Mouse (Mus musculus): ENCODE data around the gene Ikzf1. TPM values are rescaled to one million over a fixed set of nuclear protein-coding genes. Genes with fewer than 3 reads are reported as not detected.
A peak's percentile ranks its signal among the peaks of the same experiment; 100 is the strongest.

The Ikzf1 gene
- total RNA-seq, 2 experiments from 2014 or later = 2.3 to 2.5 TPM

DNA sequence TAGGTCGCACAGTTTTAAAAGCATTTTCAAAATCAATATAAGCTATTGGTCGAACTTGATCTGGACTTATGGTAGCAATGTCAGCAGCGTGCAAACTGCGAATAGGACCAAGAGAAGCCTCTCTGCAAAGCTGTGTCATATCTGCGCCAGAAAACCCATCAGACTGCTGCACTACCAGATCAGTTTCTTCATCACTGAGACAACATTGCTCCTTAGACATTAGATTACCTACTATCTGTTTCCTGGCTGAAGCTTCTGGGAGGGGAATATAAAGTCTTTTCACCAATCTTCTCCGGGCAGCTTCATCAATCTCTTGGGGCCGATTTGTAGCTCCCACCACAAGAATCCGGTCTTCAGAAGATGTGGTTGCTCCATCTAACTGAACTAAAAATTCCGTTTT lies 116.3 kb downstream of the Ikzf1 start:
- intact Hi-C loops (cut with DNase I) = no loop called here
- DNase-seq = no peak

DNA sequence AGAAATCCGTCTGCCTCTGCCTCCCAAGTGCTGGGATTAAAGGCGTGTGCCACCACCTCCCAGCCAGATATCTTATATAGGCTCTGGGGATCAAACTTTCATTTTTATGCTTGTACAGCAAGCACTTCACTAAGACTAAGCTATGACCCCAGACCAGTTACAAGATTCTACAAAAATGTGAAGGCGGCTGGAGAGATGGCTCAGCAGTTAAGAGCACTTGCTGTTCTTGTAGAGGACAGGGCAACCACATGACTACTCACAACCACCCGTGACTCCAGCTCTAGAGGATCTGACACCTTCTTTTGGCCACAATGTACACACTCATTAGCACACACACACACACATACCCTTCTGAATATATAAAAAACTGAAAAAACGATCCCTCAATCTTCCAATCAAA lies 119.6 kb downstream of the Ikzf1 start:
- intact Hi-C loops (cut with DNase I) = no loop called here
- DNase-seq = no peak

DNA sequence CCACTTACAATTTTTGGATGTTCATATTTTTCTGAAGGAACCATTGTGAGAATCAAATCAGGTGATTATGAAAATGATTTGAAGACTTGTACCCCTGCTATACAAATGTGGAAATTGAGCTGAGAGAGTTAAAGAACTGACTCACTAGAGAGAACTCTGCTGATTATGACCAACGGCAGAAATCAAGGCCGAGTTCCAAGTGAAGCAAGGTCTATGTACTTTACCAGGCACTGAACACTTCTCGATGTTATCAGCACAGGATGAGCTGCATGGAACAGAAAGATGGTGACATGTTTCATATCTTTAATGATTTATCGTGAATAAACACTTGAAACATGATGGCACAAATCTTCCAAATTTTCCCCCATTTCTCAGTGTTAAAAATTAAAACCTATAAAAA lies 121.1 kb downstream of the Ikzf1 start:
- DNase-seq = no peak
- intact Hi-C loops (cut with DNase I) = no loop called here

DNA sequence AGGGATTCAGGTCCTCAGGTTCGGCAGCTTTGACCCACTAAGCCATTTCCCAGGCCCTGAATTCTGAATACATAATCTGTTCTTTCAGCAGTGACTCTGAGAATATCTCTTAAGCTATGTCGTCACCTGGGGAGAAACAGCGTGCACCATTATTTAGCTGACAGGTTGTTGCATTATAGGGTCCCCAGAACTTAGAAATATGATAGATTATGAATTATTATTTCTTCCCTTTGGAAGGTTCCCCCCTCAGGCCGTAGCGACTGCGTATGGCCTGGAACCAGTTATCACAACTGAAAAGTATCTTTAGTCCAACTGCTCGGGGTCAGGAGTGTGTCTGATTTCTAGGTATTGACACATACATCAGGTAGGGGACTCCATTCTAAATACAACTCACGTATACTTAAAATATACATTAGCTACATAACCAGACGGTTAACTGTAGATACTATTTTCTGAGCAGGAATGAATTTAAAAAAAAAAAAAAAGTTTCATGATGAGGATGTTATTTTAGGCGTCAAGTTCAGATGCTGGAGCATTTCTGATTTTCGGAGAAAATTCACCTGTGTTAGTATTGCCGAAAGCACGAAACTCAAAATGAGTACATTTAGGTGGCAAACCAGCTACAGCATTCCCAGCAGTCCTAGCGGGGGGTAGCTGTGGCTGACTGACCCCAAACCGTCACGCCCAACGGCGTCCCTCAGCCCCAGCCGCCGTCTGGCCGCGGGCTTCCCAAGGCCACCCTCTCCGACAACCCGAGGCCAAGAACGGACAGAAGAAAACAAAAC lies 123.4 kb downstream of the Ikzf1 start:
- intact Hi-C loops (cut with DNase I) = no loop called here
- DNase-seq = no peak

DNA sequence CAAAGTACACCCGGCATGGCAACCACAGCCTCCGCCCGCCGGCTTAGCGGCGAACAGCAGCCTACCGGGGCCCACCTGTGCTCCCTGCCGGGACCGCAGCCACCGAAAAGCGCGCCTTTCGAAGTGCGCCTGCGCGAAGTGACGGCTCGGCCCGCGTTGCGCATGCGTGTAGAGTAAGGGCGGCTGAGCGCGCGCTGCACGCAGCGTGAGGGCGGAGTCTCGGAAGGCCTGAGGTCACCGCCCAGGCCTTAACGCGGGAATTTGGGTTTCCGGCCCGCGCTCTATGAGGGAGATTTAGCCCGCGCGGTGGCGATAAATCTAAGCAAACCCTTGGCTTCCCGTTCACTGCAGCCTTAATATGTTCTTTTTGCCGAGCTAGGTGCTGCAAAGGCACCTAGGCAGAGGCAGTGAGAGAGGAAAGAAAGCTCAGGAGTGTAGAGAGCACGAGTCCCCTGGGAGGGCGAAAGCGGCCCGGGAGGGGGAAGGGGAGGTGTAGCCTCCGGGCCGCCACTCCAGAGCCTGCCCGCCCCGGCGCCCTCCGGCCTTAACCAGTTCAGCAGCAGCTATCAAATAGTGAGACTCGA lies 124.1 kb downstream of the Ikzf1 start, which contains the start of gene Fignl1:
Gene Fignl1 (minus strand): TSS at position 143 of the 584 bp plus-strand sequence.
- intact Hi-C loops (cut with DNase I) = no loop called here
- DNase-seq = peak; percentile 97

DNA sequence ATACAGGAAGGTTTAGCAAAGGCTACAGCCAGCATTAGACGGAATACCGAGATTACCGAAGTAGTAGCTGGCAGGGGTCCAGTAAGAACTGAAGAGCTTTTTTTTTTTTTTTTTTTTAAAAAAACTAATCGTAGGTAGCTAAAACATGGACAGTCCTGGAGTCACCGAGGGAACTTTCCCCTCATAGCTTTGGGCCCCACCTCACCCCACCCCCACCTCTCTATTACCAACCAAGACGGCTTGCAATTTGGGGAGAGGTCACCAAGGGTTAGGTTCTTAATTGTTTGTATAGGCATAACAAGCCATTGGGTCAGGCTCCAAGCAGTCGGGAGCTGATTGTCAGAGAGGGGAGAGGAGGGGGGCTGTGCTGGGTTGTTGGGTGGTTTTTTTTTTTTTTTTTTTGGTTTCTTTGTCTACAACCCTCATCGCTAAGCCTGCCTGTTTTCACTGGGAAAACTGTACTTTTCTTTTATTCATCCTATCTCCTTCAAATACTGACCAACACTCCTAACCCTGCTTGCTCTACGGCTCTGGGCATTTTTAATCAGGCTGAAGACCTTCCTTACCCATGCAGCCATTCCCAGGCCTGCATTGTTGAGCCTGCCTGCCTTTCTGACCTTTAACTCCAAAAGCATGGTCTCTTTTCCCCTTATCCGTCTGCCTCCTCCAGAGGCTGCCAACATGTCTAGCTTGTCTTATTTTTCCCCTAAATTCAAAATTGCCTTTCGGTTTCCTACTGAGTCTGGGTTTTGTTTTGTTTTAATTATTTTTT lies 124.8 kb downstream of the Ikzf1 start:
- DNase-seq = no peak
- intact Hi-C loops (cut with DNase I) = loop anchor here (10.0 kb wide), 2 partner anchors 485 to 545 kb away; no protein-coding TSS in a partner anchor

DNA sequence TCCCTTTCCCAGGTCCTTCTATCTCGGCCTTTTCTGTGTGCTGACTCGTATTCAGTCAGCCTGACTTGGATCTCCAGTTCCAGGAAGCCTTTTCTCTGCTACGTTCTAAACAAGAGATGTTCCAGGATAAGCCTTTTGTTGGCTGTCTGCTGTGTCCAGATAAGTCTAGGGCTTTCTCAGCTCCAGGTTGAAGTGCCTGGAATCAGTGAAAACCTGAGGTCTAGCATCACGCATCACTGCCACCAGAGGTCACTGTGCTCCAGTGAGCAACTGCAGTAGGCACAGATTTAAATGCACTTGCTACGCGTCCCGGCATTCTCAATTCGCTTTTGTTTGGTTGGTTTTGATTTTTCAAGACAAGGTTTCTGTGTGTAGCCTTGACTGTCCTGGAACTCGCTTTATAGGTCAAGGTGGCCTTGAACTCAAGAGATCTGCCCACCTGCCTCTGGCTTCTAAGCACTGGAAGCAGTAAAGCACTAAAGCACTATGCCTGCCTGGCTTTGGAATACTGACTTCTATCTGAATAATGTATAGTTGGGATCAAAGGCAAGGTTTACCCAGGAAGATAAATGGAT lies 127.2 kb downstream of the Ikzf1 start:
- intact Hi-C loops (cut with DNase I) = loop anchor here (10.0 kb wide), 2 partner anchors 483 to 543 kb away; no protein-coding TSS in a partner anchor

DNA sequence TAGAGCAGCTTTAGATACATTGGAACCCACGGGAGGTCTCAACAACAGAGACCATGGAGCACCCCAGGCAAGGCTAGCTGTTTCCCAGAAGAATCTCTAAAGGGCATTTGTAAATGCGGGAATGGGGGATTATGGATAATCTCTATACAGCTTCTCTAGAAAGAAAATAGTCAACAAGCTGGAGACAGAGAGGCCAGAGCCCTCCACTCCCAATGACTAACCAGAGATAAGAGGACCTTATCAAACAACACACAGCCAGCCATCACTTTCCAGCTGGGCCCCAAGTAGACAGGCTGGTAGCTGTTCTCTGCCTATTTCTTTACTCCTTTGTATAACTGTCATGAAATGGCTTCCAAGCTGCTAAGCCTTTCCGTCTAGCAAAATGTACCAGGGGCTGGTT lies 130.9 kb downstream of the Ikzf1 start:
- DNase-seq = no peak
- intact Hi-C loops (cut with DNase I) = loop anchor here (5.0 to 10.0 kb wide), 3 partner anchors 479 to 717 kb away; no protein-coding TSS in a partner anchor

More for the DNA sequence above, 127.2 kb downstream of the Ikzf1 start:
- peak; percentile 72 for DNase-seq

DNA sequence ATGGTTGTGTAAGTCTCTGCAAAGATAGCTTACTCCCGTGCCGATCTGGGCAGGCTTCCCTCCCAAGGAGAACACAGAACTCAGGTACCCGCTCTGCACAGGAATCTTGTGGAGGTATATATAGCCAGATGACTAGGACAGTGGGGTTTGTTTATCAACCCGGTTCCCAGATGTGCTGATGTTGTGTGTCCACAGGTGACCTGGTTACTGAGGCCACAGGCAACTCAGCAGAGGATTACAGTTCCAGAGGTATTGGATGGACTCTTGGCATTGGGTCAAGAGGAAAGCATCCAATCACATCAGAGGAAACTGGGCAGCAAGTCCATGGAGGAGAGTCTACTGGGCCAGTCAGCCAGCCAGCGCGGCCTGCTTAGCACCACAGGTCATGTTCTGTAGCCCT lies 134.0 kb downstream of the Ikzf1 start:
- DNase-seq = no peak
- intact Hi-C loops (cut with DNase I) = loop anchor here (5.0 to 10.0 kb wide), 3 partner anchors 476 to 714 kb away; no protein-coding TSS in a partner anchor

DNA sequence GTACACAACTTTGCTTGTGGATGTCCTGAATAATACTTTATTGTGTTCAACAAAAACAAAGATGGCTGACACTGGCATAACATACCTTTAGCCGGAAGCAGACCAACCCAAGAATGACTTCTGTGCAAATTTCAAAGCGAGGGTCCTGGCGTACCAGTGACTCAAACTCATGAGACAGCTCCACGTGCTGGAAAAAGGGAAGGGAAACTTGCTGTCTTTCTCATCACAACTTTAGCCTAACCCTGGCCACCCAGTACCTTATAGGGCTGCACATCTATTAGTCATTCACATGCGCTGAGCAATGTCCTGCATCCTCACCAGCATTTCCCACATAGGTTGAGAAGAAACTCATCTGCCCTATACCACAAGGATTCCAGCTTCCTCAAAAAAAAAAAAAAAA lies 134.4 kb downstream of the Ikzf1 start:
- intact Hi-C loops (cut with DNase I) = loop anchor here (5.0 to 10.0 kb wide), 3 partner anchors 476 to 713 kb away; no protein-coding TSS in a partner anchor

DNA sequence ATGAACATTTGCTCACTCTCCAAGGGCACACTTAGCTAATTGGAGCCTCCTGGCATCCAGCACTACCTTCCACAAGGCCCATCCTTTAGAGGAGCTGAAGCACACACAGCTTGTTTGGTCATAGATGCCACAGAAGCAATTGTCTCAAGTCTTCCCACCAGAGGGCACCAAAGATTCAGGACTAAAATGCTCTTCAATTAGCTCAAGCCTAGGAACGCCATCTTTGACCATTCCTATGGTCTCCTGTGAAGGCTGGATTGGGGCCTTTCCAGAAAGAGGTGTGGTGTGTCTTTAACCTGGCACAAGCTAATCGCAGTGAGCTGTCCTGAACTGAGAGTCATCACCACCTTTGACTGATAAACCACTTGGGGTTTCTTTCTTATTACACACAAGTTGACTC lies 135.4 kb downstream of the Ikzf1 start:
- intact Hi-C loops (cut with DNase I) = loop anchor here (2.0 kb wide), 1 partner anchor 153 kb away; no protein-coding TSS in a partner anchor

More for the DNA sequence above, 134.4 kb downstream of the Ikzf1 start:
- no peak for DNase-seq

DNA sequence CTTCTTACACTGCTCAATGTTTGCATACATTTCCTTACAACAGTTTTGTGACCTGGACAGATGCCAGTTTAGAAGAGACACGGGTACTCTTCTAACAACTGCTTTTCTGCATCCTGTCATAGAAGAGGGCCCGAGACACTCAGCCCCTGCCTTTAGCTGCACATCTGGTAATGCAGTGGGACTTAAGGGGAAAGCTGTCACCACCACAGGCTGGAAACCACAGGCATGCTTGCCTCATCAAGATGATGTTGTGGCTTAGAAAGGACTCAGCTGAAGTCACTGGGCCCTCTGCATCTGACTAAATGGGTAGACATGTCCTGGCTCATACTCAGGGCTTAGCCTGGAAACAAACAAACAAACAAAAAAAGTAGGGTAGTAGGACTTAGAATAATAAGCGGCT lies 135.9 kb downstream of the Ikzf1 start:
- intact Hi-C loops (cut with DNase I) = loop anchor here (2.0 kb wide), 1 partner anchor 152 kb away; no protein-coding TSS in a partner anchor
- no peak for DNase-seq

More for the DNA sequence above, 135.4 kb downstream of the Ikzf1 start:
- DNase-seq = peak; percentile 73

DNA sequence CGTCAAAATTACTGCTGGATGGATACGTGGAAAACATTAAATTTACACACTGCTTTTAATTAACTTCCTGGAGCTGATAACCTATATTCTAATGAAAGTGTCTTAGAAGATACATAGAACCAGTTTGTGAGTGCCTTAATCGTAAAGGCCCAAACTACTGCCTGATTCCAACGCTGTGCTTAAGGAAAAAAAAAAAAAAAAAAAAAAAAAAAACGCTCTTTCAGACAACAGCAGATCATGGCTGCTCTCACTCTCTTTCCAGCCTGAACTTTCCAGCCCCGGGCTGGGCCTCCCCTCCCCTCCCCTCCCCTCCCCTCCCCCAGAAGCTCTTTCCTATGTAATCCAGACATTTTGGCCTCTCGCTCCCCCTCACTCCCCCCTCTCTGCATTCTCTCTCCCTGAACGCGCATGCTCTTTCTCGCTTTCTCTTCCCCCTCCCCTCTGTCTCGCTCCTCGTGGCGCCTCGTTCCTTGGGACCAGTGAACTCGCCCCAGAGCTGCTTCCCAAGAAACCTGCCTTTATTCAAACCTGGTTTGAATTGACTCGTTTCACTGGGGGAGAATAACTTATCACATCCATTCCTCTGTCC lies 136.7 kb downstream of the Ikzf1 start:
- intact Hi-C loops (cut with DNase I) = loop anchor here (2.0 kb wide), 1 partner anchor 151 kb away; no protein-coding TSS in a partner anchor
- peak; percentile 65 for DNase-seq

Other genes with a start within 250 kb of the Ikzf1 start
- gene Spata48, start 222.9 kb upstream of the Ikzf1 start, total RNA-seq (2021) = 1 to 10 TPM; 1.6 TPM
- under 1 TPM; 0.81 to 0.82 TPM for gene Zpbp, start 222.6 kb upstream of the Ikzf1 start, total RNA-seq (2021)
- not detected for gene 4930512M02Rik, start 57.2 kb upstream of the Ikzf1 start, total RNA-seq (2021)
- gene Fignl1, start 124.0 kb downstream of the Ikzf1 start, total RNA-seq (2021) = 1 to 10 TPM; 3.6 to 5.6 TPM
- 1 to 10 TPM; 2.6 to 3.7 TPM for gene Ddc, start 213.1 kb downstream of the Ikzf1 start, total RNA-seq (2021)

All from left cerebral cortex, postnatal 4 days (tissue).